Mouse (Mus musculus): Measurements from ENCODE around the gene Ppp1r15a. TPM values are rescaled to one million over a fixed set of nuclear protein-coding genes. Genes with fewer than 3 reads are reported as not detected.
A peak's percentile ranks its signal among the peaks of the same experiment; 100 is the strongest.
"Not testable (repeated sequence)": the region's sequence is repeated elsewhere in the genome, so short reads cannot be mapped to it uniquely, and the experiment has no call there.

Ppp1r15a gene
- polyA plus RNA-seq, 1 experiment: not detected

- TF ChIP-seq CTCF (IDR thresholded peaks at IDR 0.05; ENCODE audit: insufficient read depth, low read depth, low read length) (no peak), POLR2A (IDR thresholded peaks at IDR 0.05; ENCODE audit: insufficient read depth, low read depth, low read length) (no peak)
- H3K4me1 ChIP-seq (ENCODE audit: control insufficient read depth, insufficient read depth, low read length): peaks cover 8% of the 10 kb centered on the region; the same call in 1 of the 2 replicates
- peak overlapping the region; percentile 19; the same call in 1 of the 2 replicates for H3K27ac ChIP-seq (ENCODE audit: insufficient read depth, low read depth, low read length)
- 4% methylated on average over 29 of the region's 29 CpGs for WGBS
- H3K4me3 ChIP-seq (ENCODE audit: insufficient read depth, low read depth, low read length): peak overlapping the region; percentile 69
Observed at GRCm38 (mm10) chr7:45538163-45539041, 12.3 kb upstream of the Ppp1r15a start.

GRCm38 (mm10) chr7:45537602-45538001 lies 11.5 kb upstream of the Ppp1r15a start:
- H3K27ac ChIP-seq (ENCODE audit: insufficient read depth, low read depth, low read length): no peak overlapping the region
- WGBS: 88% methylated on average over 10 of the region's 10 CpGs

GRCm38 (mm10) chr7:45535676-45536075 lies 9.6 kb upstream of the Ppp1r15a start:
- no peak overlapping the region for H3K4me3 ChIP-seq (ENCODE audit: insufficient read depth, low read depth, low read length)
- WGBS: 59% methylated on average over 1 of the region's 1 CpGs
- TF ChIP-seq POLR2A (IDR thresholded peaks at IDR 0.05; ENCODE audit: insufficient read depth, low read depth, low read length) (no peak), CTCF (IDR thresholded peaks at IDR 0.05; ENCODE audit: insufficient read depth, low read depth, low read length) (no peak)
- H3K4me1 ChIP-seq (ENCODE audit: control insufficient read depth, insufficient read depth, low read length): peaks cover 8% of the 10 kb centered on the region; the same call in 1 of the 2 replicates
- H3K27ac ChIP-seq (ENCODE audit: insufficient read depth, low read depth, low read length): no peak overlapping the region

More at GRCm38 (mm10) chr7:45537602-45538001, 11.5 kb upstream of the Ppp1r15a start:
- Histone ChIP-seq H3K4me1 (ENCODE audit: control insufficient read depth, insufficient read depth, low read length) (peaks cover 8% of the 10 kb centered on the region; the same call in 1 of the 2 replicates), H3K4me3 (ENCODE audit: insufficient read depth, low read depth, low read length) (peak overlapping the region; percentile 69)
- TF ChIP-seq POLR2A (IDR thresholded peaks at IDR 0.05; ENCODE audit: insufficient read depth, low read depth, low read length): no peak
- no peak for TF ChIP-seq CTCF (IDR thresholded peaks at IDR 0.05; ENCODE audit: insufficient read depth, low read depth, low read length)

GRCm38 (mm10) chr7:45530643-45531042 lies 4.6 kb upstream of the Ppp1r15a start:
- TF ChIP-seq CTCF (IDR thresholded peaks at IDR 0.05; ENCODE audit: insufficient read depth, low read depth, low read length): no peak
- TF ChIP-seq POLR2A (IDR thresholded peaks at IDR 0.05; ENCODE audit: insufficient read depth, low read depth, low read length): no peak
- 32% methylated on average over 2 of the region's 2 CpGs for WGBS
- no peak overlapping the region for H3K4me3 ChIP-seq (ENCODE audit: insufficient read depth, low read depth, low read length)

GRCm38 (mm10) chr7:45529461-45529860 lies 3.4 kb upstream of the Ppp1r15a start:
- no peak overlapping the region for H3K4me3 ChIP-seq (ENCODE audit: insufficient read depth, low read depth, low read length)
- 14% methylated on average over 6 of the region's 6 CpGs for WGBS
- H3K27ac ChIP-seq (ENCODE audit: insufficient read depth, low read depth, low read length): no peak overlapping the region
- H3K4me1 ChIP-seq (ENCODE audit: control insufficient read depth, insufficient read depth, low read length): peaks cover 14% of the 10 kb centered on the region
- no peak for TF ChIP-seq POLR2A (IDR thresholded peaks at IDR 0.05; ENCODE audit: insufficient read depth, low read depth, low read length)
- TF ChIP-seq CTCF (IDR thresholded peaks at IDR 0.05; ENCODE audit: insufficient read depth, low read depth, low read length): no peak

More at GRCm38 (mm10) chr7:45530643-45531042, 4.6 kb upstream of the Ppp1r15a start:
- H3K27ac ChIP-seq (ENCODE audit: insufficient read depth, low read depth, low read length): no peak overlapping the region
- H3K4me1 ChIP-seq (ENCODE audit: control insufficient read depth, insufficient read depth, low read length): peaks cover 5% of the 10 kb centered on the region; the same call in 1 of the 2 replicates

- WGBS: 93% methylated on average over 6 of the region's 6 CpGs
- not testable (repeated sequence) for H3K27ac ChIP-seq (ENCODE audit: insufficient read depth, low read depth, low read length); H3K4me3 ChIP-seq (ENCODE audit: insufficient read depth, low read depth, low read length)
- peaks cover 28% of the 10 kb centered on the region for H3K4me1 ChIP-seq (ENCODE audit: control insufficient read depth, insufficient read depth, low read length)
Observed at GRCm38 (mm10) chr7:45527169-45527568, 1.1 kb upstream of the Ppp1r15a start.

GRCm38 (mm10) chr7:45526474-45527120 lies 529 bp upstream of the Ppp1r15a start:
- peak overlapping the region; percentile 87 for H3K4me3 ChIP-seq (ENCODE audit: insufficient read depth, low read depth, low read length)
- TF ChIP-seq POLR2A (IDR thresholded peaks at IDR 0.05; ENCODE audit: insufficient read depth, low read depth, low read length) (no peak), CTCF (IDR thresholded peaks at IDR 0.05; ENCODE audit: insufficient read depth, low read depth, low read length) (no peak)
- H3K4me1 ChIP-seq (ENCODE audit: control insufficient read depth, insufficient read depth, low read length): peaks cover 28% of the 10 kb centered on the region
- peak overlapping the region; percentile 90 for H3K27ac ChIP-seq (ENCODE audit: insufficient read depth, low read depth, low read length)
- WGBS: 26% methylated on average over 7 of the region's 7 CpGs

GRCm38 (mm10) chr7:45524841-45525621 lies 1.0 kb downstream of the Ppp1r15a start:
- H3K27ac ChIP-seq (ENCODE audit: insufficient read depth, low read depth, low read length): peak overlapping the region; percentile 90

More at GRCm38 (mm10) chr7:45524841-45525621, 1.0 kb downstream of the Ppp1r15a start:
- H3K4me3 ChIP-seq (ENCODE audit: insufficient read depth, low read depth, low read length): peak overlapping the region; percentile 87
- TF ChIP-seq POLR2A (IDR thresholded peaks at IDR 0.05; ENCODE audit: insufficient read depth, low read depth, low read length) (0 out of 2 replicates have a peak, but pooled peaks have one; percentile 23), CTCF (IDR thresholded peaks at IDR 0.05; ENCODE audit: insufficient read depth, low read depth, low read length) (no peak)
- 21% methylated on average over 12 of the region's 12 CpGs for WGBS
- H3K4me1 ChIP-seq (ENCODE audit: control insufficient read depth, insufficient read depth, low read length): peaks cover 24% of the 10 kb centered on the region
